Mouse (Mus musculus): ENCODE measurements at regions not wholly inside any gene's neighbourhood (a gene's known extent, or its start where the extent isn't known, plus 50 kb on each side); places are given as distances from the start of the nearest gene placed in this dataset.

DNA sequence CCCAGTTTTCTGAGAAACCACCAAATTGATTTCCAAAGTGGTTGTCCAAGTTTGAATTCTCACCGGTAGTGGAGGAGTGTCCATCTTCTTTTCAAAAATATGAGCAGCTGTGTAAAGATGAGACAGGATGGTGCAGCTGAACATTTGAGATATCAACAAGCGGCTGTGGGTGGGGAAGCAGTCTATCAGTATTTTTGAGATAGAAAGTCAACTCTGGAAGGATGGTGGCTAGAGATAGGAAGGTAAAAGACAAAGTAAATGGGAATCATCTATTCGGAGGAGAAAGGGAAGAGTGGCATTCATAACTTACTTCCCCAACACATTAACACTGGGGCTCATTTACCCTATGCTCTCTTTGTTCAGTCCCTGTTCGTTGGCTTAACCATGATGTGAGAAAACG, 146.9 kb upstream of the Gmnc start:
- in situ Hi-C loops (cut with MboI; ENCODE audit: unreplicated experiment in 2 of 2), result loop anchor here in 1 of 2 experiments (25.0 kb wide), 1 partner anchor 1751 kb away; no protein-coding TSS in a partner anchor

DNA sequence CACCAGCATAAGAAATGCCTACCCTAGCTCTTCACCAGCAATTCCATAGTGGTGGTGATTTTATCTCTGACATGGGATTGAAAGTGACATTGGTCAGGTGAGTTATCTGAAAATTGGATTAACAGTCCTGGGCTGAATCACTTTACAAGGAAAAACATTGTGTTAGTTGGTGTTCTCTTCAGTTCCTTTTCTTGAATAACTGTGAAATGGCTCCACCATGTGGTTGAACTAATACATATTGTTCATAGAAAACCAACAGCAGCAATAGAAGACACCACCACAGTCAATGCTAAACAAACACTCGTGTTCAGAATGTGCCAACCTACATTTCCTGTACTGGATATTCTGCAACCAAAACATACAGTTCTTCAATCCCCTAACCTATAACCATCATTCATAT, 147.5 kb upstream of the Gmnc start:
- in situ Hi-C loops (cut with MboI; ENCODE audit: unreplicated experiment in 2 of 2), result loop anchor here in 1 of 2 experiments (25.0 kb wide), 1 partner anchor 1752 kb away; no protein-coding TSS in a partner anchor

DNA sequence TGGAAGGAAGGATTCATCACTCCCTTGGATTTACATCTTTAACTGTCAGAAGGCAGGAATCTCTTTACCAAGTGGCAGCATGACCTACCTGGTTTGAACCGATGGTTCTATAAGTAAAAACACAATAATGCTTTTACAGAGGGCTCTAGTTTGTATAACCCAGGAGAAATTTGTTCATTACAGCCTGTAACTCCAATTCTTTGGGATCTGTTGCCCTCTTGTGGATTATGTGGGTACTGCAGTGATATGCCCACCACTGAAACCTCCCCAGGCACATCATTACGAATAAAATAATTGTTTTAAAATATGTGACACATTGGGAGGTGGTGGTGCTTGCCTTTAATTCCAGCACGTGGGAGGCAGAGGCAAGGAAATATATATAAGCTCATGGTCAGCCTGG, 148.6 kb upstream of the Gmnc start:
- in situ Hi-C loops (cut with MboI; ENCODE audit: unreplicated experiment in 2 of 2), result loop anchor here (5.0 to 25.0 kb wide), 7 partner anchors 317 to 1765 kb away; no protein-coding TSS in a partner anchor

DNA sequence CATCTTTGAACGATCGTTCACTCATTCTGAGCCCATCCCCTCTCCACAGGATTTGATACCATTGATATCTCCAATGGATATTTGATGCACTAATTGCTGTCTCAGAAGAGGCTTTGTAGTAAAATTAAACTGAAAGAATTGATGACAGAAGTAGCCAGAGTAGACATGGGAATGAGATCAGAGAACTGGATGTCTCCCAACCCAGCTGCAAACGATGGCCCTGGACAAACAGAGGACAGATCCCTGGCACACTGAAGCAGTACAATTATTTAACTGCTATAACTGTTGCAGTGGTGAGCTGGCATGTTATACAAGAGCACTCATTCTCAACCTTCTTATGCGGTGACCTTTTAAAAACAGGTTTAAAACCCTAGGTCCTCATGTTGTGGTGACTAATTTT, 151.5 kb upstream of the Ostn start:
- in situ Hi-C loops (cut with MboI; ENCODE audit: unreplicated experiment in 2 of 2), result no loop called here

DNA sequence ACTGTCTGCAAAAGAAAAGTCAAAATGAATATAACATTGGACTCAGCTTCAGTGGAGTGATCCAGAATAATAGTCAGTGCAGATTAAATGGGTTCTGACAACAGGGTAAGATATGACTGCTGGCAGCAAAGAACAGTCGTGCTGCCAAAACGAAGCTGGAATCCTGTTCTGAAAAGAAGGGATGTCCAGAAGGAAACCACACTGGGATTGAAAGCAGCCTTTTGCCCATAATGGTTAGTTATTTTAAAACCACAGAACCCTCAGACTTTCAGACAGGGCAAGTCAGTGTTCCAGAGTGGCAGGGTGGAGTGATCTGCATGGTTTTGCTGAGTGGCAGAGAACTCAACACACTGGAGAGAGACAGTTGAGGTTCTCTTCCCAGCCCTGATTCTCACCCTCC, 111.6 kb upstream of the Ostn start:
- in situ Hi-C loops (cut with MboI; ENCODE audit: unreplicated experiment in 2 of 2), result no loop called here

Measured in v-Abl transformed pro-B cells (cell line).